Comparison of ENCODE assay signal across 22 mouse cellular contexts in the genomic region with DNA sequence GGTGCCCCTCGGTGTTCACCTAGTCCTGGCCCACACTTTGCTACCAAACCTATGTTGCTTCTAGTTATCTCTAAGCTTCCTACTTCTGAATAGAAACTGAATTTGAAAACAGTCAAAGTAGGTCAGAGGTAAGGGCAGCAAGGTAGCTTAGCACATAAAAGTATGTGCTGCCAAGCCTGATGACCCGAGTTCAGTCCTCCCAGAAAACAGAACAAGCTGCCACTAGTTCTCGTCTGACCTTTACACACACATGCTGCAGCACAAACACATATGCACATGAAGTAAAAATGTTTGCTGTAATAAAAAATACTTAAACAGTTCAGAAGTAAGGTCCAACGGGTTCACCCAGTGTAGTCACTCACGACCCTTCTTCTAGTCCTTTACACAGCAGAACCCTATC.
DNase-seq lines count a peak whose midpoint lies in the region; ATAC-seq and TF ChIP-seq lines count a peak whose summit lies in the region.
"Had no signal": no experiment of that assay in that cellular context is flagged by ENCODE, and none has a peak within 500 bp of the region (broad histone marks: within the 10 kb centered on the region; RNA-seq: fewer than 3 reads in every experiment).

No protein-coding gene starts in this region.

- H3K36me3 ChIP-seq in liver, adult 2 months (ENCODE audit: control insufficient read depth, insufficient read depth, low read length), result no peaks in the 10 kb centered on the region
- H3K36me3 ChIP-seq in liver, embryonic 12.5 days, result no peaks in the 10 kb centered on the region
- H3K36me3 ChIP-seq: G1E had no signal

- H3K27me3 ChIP-seq in liver, adult 2 months (ENCODE audit: control insufficient read depth, insufficient read depth, low read length), result no peaks in the 10 kb centered on the region
- no peaks in the 10 kb centered on the region for H3K27me3 ChIP-seq in liver, embryonic 12.5 days (replicated peaks)
- H3K27me3 ChIP-seq: CH12.LX, Patski had no signal

- no peaks in the 10 kb centered on the region for H3K79me2 ChIP-seq in liver, adult 2 months (ENCODE audit: control insufficient read depth, insufficient read depth, low read length)

- H3K4me1 ChIP-seq in liver, adult 2 months (ENCODE audit: control insufficient read depth, insufficient read depth, low read length), result peaks cover 6% of the 10 kb centered on the region; the same call in 1 of the 2 replicates
- H3K4me1 ChIP-seq in liver, embryonic 12.5 days, result peaks cover 31% of the 10 kb centered on the region

- no peak for ATAC-seq in liver, embryonic 12.5 days
- ATAC-seq: activated CD4-positive, CD25-positive, alpha-beta regulatory T cell, adult 4 months; CD4-positive, CD25-positive, alpha-beta regulatory T cell, adult 4 months; Patski had no signal

- WGBS in liver, adult 2 months, result 57% methylated on average over 5 of the region's 5 CpGs
- WGBS in liver, embryonic 12.5 days (ENCODE audit: insufficient replicate concordance), result 80% methylated on average over 5 of the region's 5 CpGs

- TF ChIP-seq CTCF in liver, adult 2 months (IDR thresholded peaks at IDR 0.05; ENCODE audit: low read depth, low read length), result no peak

- H3K9ac ChIP-seq in liver, adult 2 months (ENCODE audit: low read depth, low read length), result no peak overlapping the region
- no peak overlapping the region for H3K9ac ChIP-seq in liver, embryonic 12.5 days

- TF ChIP-seq POLR2A in liver, adult 2 months (IDR thresholded peaks at IDR 0.05; ENCODE audit: extremely low read depth, insufficient read depth, low read length), result no peak

- H3K9me3 ChIP-seq in liver, embryonic 12.5 days (replicated peaks), result no peaks in the 10 kb centered on the region
- H3K9me3 ChIP-seq: G1E had no signal

- no peak overlapping the region for H3K4me3 ChIP-seq in liver, adult 2 months (ENCODE audit: insufficient read depth, low read depth, low read length)
- H3K4me3 ChIP-seq in liver, embryonic 12.5 days, result no peak overlapping the region

- DNase-seq in liver, adult 2 months (ENCODE audit: extremely low read depth, low read depth, low spot score), result peak; percentile 76
- DNase-seq in urinary bladder, postnatal 14 days (ENCODE audit: low spot score), result peak; percentile 9
- no peak for DNase-seq in urinary bladder, adult 18-20 months (ENCODE audit: low spot score in 2 of 2)
- DNase-seq in adipocyte (ENCODE audit: low spot score), result peak; percentile 55
- no peak for DNase-seq in kidney, adult 11 months
- DNase-seq: adrenal gland, adult 2 months; adrenal gland, adult 8-10 months; adrenal gland, postnatal 10 days; adrenal gland, postnatal 14 days; adrenal gland, postnatal 25 days; adrenal gland, postnatal 36 days; B cell, adult 2 months; cerebellum, adult 11 months; cerebellum, adult 11-12 months; cerebellum, adult 18-20 months; cerebellum, adult 2 months had no signal

- H3K4me2 ChIP-seq in liver, embryonic 12.5 days, result no peak overlapping the region

- no peak overlapping the region; the same call in 1 of the 2 replicates for H3K27ac ChIP-seq in liver, adult 2 months (replicated peaks; ENCODE audit: insufficient read depth, low read depth, low read length)
- no peak overlapping the region for H3K27ac ChIP-seq in liver, embryonic 12.5 days

Comparison
In these comparisons a context has a peak if more than half of its experiments do, and no peak if none do; other contexts are left out.
1. DNase-seq: peak in liver, adult 2 months (single experiment), urinary bladder, postnatal 14 days (single experiment) and adipocyte (single experiment); none in urinary bladder, adult 18-20 months (0 of 2) and kidney, adult 11 months (single experiment).